Mouse (Mus musculus): ENCODE measurements around the gene Tap2.

DNA sequence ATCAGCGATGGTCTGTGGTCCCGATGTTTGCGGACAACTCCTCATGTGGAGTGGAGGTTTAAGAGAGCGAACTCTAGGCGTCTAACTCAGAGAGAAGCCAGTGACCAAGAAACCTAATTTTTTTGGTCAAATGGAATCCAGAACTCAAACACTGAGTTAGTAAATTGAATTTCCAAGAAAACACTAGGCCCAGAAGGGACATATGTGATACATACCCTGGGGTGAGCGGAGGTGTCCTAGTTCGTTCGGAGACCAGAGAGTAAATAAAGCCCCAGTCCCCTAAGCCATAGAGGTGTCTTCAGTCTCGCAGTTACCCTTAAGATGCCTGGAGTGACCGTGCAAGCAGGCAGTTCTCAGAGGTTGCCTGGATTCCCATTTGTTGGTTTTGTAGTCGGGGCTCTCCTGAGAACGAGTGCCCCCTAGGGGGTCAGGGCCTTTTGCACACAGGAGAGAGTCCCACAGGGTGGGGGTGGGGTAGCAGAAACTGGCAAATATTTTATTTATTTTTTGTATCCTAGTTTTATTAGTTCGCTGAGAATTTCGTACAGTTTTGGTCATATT lies 60.6 kb downstream of the Tap2 start:
- TF ChIP-seq CTCF (IDR thresholded peaks at IDR 0.05; ENCODE audit: borderline replicate concordance, insufficient read depth, low read depth, low read length) (no peak), POLR2A (IDR thresholded peaks at IDR 0.05; ENCODE audit: borderline replicate concordance, insufficient read depth, low read length) (no peak)
